Mouse (Mus musculus): ENCODE results near the gene Fgfr2.
"Not testable (repeated sequence)": the region's sequence is repeated elsewhere in the genome, so short reads cannot be mapped to it uniquely, and the experiment has no call there.

Fgfr2 gene

DNA sequence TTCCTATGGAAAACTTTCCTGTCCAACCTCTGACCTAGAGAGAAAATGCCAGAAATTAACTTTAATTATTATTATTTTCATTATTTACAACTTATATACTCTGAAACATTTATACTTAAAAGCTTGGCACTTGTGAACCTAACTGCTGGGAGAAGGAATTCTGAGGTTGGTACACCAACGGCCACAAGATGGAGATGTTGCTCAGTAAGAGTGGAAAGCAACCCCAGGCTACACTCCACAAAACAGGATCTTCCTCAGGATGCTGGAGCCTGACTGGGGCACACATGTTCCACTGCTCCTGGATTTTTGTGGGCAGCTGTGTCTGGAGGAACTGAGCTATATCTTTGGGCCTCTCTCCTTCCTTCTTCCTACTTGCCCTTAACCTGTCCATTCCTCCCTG, 1690.9 kb downstream of the Fgfr2 start:
- DNase-seq (ENCODE audit: low read depth in 2 of 2, low spot score in 2 of 2) = no peak

GRCm38 (mm10) chr7:131427331-131427730, 1695.8 kb downstream of the Fgfr2 start:
- no peak for DNase-seq (ENCODE audit: low read depth in 2 of 2, low spot score in 2 of 2)

DNA sequence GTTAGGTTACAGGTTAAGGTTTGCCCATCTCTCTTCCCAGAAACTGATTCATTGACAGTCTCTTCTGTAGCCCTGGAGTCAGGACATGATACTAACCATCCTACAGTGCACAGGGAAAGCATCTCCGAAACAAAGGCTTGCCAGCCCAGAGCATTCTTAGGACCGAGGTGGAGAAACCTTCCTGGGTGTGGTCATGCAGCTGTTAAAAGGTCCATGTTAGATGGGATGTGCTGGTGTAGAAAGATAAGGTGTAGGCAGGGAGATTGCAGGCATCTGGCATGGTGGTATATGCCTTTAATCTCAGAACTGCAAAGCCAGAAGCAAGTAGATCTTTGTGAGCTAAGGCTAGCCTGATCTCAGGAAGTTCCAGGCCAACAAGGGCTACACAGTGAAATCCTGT, 1698.2 kb downstream of the Fgfr2 start:
- no peak for DNase-seq (ENCODE audit: low read depth in 2 of 2, low spot score in 2 of 2)

DNA sequence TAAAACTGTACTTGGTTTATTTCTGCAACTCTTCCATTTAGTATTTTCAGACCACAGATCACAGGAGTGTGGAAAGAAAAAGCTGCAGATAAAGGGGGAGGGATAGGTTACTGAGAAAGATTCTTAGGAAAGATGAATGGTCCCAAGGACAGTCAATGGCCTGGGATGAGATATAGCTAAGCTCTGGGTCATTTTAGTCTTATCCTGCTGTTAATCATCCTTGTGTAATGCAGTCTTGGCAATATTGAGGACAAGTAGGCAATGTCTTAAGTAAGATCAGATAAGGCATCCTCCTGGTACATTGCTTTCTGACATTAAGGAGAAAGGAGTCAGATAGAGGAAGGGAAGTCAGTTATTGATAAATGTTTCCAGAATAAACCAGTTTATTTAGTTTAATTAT, 1705.5 kb downstream of the Fgfr2 start:
- no peak for DNase-seq (ENCODE audit: low read depth in 2 of 2, low spot score in 2 of 2)

DNA sequence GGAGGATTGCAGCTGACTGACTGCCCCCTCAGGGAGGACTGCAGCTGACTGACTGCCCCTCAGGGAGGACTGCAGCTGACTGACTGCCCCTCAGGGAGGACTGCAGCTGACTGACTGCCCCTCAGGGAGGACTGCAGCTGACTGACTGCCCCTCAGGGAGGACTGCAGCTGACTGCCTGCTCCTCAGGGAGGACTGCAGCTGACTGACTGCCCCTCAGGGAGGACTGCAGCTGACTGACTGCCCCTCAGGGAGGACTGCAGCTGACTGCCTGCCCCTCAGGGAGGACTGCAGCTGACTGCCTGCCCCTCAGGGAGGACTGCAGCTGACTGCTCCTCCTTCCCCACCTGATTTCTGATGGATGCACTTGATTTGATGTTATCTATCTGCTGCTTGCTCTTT, 1706.4 kb downstream of the Fgfr2 start:
- DNase-seq (ENCODE audit: low read depth in 2 of 2, low spot score in 2 of 2) = not testable (repeated sequence)

GRCm38 (mm10) chr7:131411941-131412270, 1711.2 kb downstream of the Fgfr2 start:
- DNase-seq (ENCODE audit: low read depth in 2 of 2, low spot score in 2 of 2) = no peak

- no peak for DNase-seq (ENCODE audit: low read depth in 2 of 2, low spot score in 2 of 2)
Measured at GRCm38 (mm10) chr7:131411221-131411940, 1711.8 kb downstream of the Fgfr2 start.

DNA sequence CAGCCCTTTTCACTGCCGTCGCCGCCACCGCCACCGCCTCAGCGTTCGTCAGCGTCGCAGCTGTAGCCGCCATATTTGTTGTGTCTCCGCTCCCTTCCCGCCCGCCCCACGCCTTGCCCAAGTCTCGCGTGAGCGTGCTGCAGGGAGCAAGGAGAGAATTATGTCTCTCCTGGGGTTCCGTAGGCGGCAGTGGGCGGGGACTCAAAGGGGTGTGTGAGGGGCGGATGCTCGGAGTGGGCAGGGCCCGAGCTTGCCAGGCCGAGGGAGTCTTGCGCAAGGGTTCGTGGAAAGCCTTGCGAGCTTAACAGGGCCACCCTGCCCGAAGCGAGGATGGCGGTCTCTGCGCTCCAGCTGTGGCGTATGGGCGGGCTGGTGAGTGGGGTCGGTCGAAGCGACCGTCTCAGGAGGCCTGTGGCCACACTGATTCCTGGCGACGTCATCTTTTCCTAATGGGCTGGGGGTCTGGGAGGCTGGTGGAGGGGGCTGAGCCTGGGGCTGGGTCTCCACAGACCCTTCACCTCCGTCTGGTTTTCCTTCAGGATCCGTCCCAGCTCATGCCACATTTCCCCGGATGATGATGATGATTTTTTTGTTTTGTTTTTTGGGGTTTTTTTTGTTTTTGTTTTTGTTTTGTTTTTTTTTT, 1712.6 kb downstream of the Fgfr2 start, which contains the start of the genes Ikzf5 and Acadsb:
TSS of gene Ikzf5 (minus strand) at position 106 of the 643 bp plus-strand sequence.
TSS of gene Acadsb (plus strand) at position 186 of the 643 bp plus-strand sequence.
- peak; percentile 96 to 99 for DNase-seq (ENCODE audit: low read depth in 2 of 2, low spot score in 2 of 2)

DNA sequence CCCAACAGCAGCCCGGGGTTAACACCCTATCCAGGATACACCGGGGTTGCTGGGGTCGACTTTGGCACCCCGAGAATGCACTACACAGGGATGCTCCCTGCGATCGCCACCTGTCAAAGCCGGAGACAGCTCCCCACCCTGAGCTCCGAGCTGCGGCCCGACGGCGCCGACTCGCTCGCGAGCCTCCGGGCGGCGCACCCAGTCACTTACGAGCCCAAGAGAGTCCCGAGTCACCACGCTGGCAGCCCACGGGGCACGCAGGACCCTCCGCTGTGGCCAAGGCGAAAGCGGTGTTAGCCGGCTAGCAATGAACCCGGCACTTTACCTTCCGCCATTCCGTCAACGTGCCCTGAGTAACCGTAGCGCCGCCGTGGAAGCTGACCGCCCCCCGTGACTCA, 1713.2 kb downstream of the Fgfr2 start:
- DNase-seq (ENCODE audit: low read depth in 2 of 2, low spot score in 2 of 2) = no peak

GRCm38 (mm10) chr7:131409321-131409987, 1713.7 kb downstream of the Fgfr2 start:
- DNase-seq (ENCODE audit: low read depth in 2 of 2, low spot score in 2 of 2) = no peak

DNA sequence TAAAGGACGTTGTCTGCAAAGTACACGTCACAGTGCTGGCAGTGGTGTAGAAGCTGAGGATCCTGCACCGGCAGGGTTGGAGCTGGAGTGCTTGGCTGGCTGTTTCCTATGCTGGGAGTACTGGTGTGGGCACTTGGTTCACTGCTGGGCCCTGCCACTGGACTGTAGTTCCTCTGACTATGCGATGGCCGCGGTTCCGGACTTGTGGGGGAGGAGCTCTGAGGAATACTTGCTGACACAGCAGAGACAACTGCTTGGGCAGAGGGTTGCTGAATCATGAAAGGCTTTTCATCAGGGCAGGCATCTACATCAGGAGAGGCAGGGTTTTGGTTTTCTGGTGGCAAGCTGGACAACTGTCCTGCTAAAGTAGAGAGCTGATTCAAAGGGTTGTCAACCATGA, 1731.4 kb downstream of the Fgfr2 start:
- not testable (repeated sequence) for DNase-seq (ENCODE audit: low read depth in 2 of 2, low spot score in 2 of 2)

DNA sequence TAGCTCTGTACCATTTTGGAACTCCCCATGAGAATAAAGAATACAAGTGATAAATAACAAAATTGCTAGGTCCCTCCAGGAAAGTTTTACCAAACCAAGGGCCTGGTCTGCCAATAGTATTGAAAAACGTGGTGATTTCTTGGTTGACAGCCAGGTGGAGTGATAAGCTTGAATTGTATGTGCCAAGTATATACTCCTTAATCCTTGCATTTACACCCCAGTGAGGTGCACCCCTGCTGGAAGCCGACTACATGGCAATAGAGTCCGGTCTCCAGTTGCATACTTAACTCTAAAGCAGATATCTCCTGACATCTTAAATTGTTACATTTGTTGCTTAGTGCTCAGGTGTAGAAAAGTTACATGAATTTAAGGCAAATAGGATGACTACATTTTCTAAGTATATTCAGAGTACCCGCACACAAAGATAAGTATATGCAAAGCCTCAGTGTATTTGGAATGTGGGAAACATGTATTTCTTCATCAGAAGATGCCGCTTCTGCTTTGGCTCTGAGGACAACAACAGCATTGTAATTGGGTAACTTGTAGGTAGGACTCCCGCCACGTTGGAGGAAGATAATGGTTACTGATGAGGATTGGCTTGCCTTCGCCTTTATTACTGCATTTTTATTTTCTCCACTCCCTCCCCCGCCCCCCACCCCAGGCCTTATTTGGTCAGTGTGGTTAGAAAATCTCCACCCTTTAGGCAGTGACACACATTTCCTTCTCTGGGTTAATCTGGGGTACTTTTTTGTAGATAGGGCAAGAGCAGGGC, 1751.1 kb downstream of the Fgfr2 start:
- peak in 1 of 2 experiments; percentile 17 for DNase-seq (ENCODE audit: low read depth in 2 of 2, low spot score in 2 of 2)

- DNase-seq (ENCODE audit: low read depth in 2 of 2, low spot score in 2 of 2) = no peak
Measured at GRCm38 (mm10) chr7:131371470-131371860, 1751.7 kb downstream of the Fgfr2 start.

DNA sequence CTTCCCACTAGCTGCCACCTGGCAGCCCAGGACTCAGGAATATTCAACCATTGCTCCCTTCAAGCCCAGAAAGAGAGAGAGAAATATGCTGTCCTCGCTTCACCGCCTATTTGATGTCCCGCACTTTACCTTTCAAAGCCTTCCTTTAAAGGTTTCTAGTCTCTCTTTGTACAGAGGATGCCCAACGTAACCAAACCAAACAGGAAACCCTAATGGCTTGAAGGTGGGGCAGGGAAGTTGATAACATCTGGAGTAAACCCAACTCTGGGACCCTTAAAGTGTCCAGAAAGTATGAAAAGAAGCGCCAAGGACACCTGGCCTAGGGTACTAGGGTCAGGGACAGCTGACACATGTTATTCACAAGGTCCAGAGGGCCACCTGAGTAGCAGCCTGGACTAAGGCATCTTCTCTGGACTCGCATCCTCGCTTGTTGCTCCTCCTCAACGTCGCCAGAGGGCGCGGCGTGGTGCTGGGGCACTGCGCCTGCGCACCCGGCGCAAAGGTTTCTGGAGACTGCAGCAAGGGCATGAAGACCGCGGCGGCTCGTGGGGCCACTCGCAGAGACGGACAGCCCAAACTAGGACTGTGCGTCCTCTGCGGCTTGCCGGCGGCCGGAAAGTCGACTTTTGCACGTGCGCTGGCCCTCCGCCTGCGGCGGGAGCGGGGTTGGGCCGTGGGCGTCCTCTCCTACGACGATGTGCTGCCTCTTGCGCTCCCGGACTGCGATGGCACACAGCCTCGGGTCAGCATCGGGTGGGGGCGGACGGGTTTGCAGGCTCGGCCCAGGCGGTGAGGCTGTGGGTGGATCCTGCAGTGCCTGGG, 1752.3 kb downstream of the Fgfr2 start, which contains the start of gene Pstk:
TSS of gene Pstk (plus strand) at position 494 of the 822 bp plus-strand sequence.
- DNase-seq (ENCODE audit: low read depth in 2 of 2, low spot score in 2 of 2) = peak; percentile 80 to 81

DNA sequence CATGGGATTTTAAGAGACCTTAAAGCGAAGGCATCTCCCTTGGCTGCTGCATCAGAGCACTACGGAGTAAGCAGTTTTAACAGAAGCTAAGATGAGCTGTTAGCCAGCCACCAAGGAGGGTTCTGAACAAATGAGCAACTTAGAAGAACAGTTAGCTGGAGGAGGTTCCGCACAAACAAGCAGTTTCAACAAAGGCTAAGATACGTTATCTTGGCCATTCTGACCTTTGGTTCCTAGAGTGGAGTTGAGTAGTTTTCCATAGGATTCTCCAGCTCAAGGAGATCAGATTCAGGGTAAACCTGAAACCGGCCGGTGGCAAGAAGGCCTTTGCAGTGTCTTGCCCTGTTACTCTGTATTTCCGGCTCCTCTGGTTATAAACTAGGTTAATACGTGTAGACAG, 1759.0 kb downstream of the Fgfr2 start:
- DNase-seq (ENCODE audit: low read depth in 2 of 2, low spot score in 2 of 2) = no peak

DNA sequence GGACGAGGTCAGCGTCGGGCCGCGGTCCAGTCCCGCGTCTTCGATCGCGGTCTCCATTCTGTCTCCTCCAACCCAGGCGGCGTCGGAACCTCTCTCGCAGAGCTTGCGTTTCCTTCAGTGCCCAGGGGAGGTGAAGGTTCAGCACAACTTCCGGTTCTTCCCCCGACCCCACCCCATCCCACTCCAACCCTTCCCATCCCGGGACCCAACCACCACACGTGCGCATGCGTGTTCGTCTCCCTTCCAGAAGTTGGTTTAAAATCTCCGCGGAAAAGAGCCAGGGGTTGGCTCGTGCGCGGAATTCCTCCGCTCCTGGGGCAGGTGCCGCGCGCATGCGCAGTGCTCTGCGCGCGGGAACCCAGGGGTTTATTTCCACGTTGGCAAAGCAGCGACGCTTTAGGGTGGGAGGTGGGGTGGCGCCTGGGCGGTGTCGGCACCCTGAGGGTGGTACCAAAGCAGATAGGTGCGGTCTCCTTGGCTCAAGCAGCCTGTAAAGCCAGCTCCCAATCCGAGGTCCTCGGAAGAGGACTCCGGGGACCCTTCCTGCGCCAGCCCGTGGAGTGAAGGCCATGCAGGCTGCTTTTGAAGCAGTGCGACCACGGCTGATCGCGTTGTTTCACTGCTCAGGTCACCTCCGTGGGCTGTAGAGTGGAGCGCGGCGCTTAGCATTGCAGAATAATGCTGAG, 1760.4 kb downstream of the Fgfr2 start, which contains the start of gene 2310057M21Rik:
TSS of gene 2310057M21Rik (minus strand) at position 145 of the 686 bp plus-strand sequence.
- DNase-seq (ENCODE audit: low read depth in 2 of 2, low spot score in 2 of 2) = peak; percentile 79 to 83

GRCm38 (mm10) chr7:131362269-131362614, 1760.9 kb downstream of the Fgfr2 start:
- DNase-seq (ENCODE audit: low read depth in 2 of 2, low spot score in 2 of 2) = no peak

DNA sequence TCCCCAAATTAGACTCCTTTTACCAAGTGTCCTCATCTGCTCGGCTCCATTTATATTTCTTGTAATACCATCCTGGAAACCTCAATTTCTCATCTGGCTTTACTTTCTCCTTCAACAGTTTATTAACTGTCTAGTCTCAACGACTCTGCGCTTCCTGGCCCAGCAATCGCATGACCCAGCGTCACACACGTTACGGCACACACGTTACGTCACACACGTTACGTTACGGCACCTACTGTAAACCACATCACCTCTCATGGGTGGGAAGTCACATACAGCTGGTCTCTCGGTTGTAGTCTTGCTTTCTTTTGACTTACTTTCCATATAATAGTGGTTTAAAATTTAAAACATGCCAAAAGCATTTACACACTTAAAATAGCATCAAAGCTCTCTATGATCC, 1767.0 kb downstream of the Fgfr2 start:
- DNase-seq (ENCODE audit: low read depth in 2 of 2, low spot score in 2 of 2) = no peak

GRCm38 (mm10) chr7:131345856-131346541, 1777.2 kb downstream of the Fgfr2 start:
- DNase-seq (ENCODE audit: low read depth in 2 of 2, low spot score in 2 of 2) = no peak
